Comparison of ENCODE assay signal across 8 mouse cellular contexts in the genomic region with DNA sequence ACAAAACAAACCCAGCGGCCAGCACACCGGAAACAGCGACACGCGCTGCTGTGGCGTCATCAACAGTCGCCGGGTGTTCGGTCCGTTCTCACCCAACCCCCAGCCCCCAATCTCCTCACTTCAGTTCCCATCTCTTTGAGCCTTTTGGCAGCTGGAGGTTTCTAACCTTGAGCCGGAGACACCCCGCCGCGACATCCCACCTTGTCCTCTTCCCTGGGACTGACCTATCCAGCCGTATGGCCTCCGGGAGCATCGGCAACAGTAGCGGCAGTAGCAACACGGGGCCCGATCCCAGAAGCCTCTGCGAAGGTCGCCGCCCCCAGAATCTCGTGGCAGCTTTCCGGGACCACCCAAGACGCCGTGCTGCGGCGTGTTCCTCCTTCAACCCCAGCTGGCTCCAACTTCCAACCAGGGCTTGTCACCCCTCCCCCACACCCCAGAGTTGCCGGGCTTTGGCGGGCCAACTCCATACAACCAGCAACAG. TPM values are rescaled to one million over a fixed set of nuclear protein-coding genes. Genes with fewer than 3 reads are reported as not detected.
DNase-seq lines count a peak whose midpoint lies in the region; ATAC-seq lines count a peak whose summit lies in the region.

A gene (minus strand): TSS at position 303 of the 484 bp plus-strand sequence.

- no peaks in the 10 kb centered on the region for H3K27me3 ChIP-seq in intestine, embryonic 15.5 days (replicated peaks)

- H3K4me3 ChIP-seq in intestine, embryonic 15.5 days (replicated peaks), result peak within 1 kb of the TSS; percentile 51

- 17% methylated on average over 31 of the region's 31 CpGs for WGBS in intestine, embryonic 15.5 days

- ATAC-seq in intestine, embryonic 15.5 days, result peak; percentile 97

- H3K4me2 ChIP-seq in intestine, embryonic 15.5 days (replicated peaks), result peak within 1 kb of the TSS; percentile 57

- H3K4me1 ChIP-seq in intestine, embryonic 15.5 days (replicated peaks), result no peaks in the 10 kb centered on the region

- peak within 1 kb of the TSS; percentile 49 for H3K9ac ChIP-seq in intestine, embryonic 15.5 days

- peak within 1 kb of the TSS; percentile 92 for H3K27ac ChIP-seq in intestine, embryonic 15.5 days

- no peaks in the 10 kb centered on the region for H3K9me3 ChIP-seq in intestine, embryonic 15.5 days

- peak; percentile 65 for DNase-seq in adrenal gland, adult 8-10 months
- peak; percentile 81 for DNase-seq in embryo, embryonic 11.5 days (ENCODE audit: low read depth, low spot score)
- DNase-seq in gastrocnemius, postnatal 36 days, result peak; percentile 82 to 84
- peak; percentile 80 to 87 for DNase-seq in left cerebral cortex, postnatal 25 days (ENCODE audit: low spot score in 2 of 2)
- peak; percentile 93 for DNase-seq in mesoderm, embryonic 11.5 days (ENCODE audit: low read depth, low spot score)
- peak; percentile 81 for DNase-seq in right cerebral cortex, postnatal 25 days
- DNase-seq in urinary bladder, postnatal 36 days (ENCODE audit: low spot score in 2 of 2), result peak; percentile 69 to 80

- intact Hi-C loops in gastrocnemius, postnatal 36 days (cut with DNase I), result loop anchor here (10.0 kb wide), 1 partner anchor 293 kb away; a partner anchor contains a TSS
- intact Hi-C loops in left cerebral cortex, postnatal 25 days (cut with DNase I), result loop anchor here (1.0 to 5.0 kb wide), 2 partner anchors 11 to 296 kb away; a partner anchor contains a TSS

- no peaks in the 10 kb centered on the region for H3K36me3 ChIP-seq in intestine, embryonic 15.5 days

RNA-seq across cellular contexts. Expression of the gene that starts here (rescaled TPM):
- total RNA-seq in adrenal gland, adult 8-10 months (2022), result 10 to 100 TPM in 1 of 4 experiments, 1 to 10 TPM in 3; 6.6 to 12.0 (median 9.0) TPM
- total RNA-seq in gastrocnemius, postnatal 36 days (2021), result 1 to 10 TPM; 1.6 to 2.6 TPM
- 7.5 and 7.9 TPM in 2 replicates for polyA plus RNA-seq in intestine, embryonic 15.5 days (2015; fragmentation: Nextera tagmentation; extraction: Ambion mirVana)
- 10 to 100 TPM; 23.0 to 32.1 TPM for total RNA-seq in left cerebral cortex, postnatal 25 days (2021)

Comparison
In these comparisons a context has a peak if more than half of its experiments do, and no peak if none do; other contexts are left out.
1. Peak in every context shown above with its lines: DNase-seq, ATAC-seq, H3K4me3 ChIP-seq and H3K27ac ChIP-seq.